Mouse (Mus musculus): ENCODE data around the gene P2rx3. TPM values are rescaled to one million over a fixed set of nuclear protein-coding genes. Genes with fewer than 3 reads are reported as not detected.

P2rx3 gene
- 1.1 and 2.0 TPM in 2 replicates for total RNA-seq (2014; fragmentation: Nextera tagmentation)
- total RNA-seq (2017): not detected in 2 replicates

DNA sequence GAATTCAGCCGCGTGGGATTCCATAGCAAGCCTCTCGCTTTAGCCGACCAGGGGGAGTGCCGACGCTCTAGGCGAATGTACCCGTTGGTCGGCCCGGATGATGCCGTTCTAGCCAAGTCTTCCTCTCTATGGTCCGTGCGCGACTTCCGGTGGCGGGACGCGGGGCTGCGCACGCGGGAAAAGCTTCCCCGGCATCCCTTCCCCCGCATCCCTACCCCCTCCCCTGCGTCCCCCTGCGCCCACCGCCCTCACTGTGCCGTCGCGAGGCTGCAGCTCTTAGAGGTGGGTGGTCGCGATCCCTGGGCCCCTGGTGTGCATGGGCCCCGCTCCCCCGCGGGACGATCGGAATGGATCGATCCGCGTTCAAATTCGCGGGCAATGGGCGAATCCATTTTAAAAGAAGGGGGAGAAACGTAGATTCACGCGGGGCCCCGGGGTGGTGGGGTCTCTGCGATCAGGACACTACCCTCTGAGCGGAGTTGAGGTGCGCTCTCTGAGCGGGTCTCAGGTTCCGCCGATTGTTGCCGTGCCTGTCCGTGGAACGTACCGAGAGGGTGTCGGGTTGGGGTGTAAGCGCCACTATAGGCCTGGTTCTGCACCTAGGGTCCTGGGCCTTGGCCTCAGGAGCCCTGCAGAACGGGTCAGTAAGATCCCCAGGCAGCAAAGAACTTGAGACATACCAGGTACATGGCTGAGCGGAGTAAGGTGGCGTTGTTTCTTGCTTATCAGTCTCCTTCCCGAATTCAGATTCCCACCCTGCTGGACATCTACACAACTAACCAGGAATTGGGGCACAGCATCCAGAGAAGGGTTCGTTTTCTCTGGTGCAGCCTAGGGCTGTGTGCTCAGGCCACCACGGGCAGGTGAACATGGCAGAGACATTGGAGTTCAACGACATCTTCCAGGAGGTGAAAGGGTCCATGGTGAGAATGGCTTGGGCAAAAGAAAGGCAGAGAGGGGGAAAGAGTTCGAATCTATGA lies at the start of gene P2rx3, which contains the start of gene Ssrp1:
TSS of gene P2rx3 (minus strand) at position 416 of the 980 bp plus-strand sequence.
TSS of gene Ssrp1 (plus strand) at position 188 of the 980 bp plus-strand sequence.
- ATAC-seq (replicated peaks; ENCODE audit: low FRiP score, low TSS enrichment, poor library complexity, severe bottlenecking): peak; percentile 75

- no peak for ATAC-seq (replicated peaks; ENCODE audit: low FRiP score, low TSS enrichment, poor library complexity, severe bottlenecking)
These were observed 36.5 kb upstream of the P2rx3 start for GRCm38 (mm10) chr2:85073751-85074150.

GRCm38 (mm10) chr2:85071921-85072320 lies 34.7 kb upstream of the P2rx3 start:
- ATAC-seq (replicated peaks; ENCODE audit: low FRiP score, low TSS enrichment, poor library complexity, severe bottlenecking): no peak

DNA sequence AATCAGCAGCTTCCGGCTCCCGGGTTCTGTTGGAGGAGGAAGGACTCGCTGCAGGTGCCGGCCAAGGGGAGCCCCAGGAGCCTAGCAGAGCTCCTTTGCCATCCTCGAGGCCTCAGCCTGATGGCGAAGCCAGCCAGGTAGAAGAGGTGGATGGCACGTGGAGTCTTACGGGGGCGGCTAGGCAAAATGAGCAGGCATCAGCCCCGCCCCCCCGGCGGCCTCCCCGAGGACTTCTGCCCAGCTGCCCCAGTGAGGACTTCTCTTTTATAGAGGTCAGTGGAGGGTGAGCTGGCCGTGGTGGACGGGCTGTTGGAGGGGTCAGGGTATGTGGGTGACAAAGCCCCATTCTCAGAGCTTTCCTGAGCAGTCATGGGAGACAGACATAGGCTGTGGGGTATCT lies 32.8 kb upstream of the P2rx3 start:
- no peak for ATAC-seq (replicated peaks; ENCODE audit: low FRiP score, low TSS enrichment, poor library complexity, severe bottlenecking)

- no peak for ATAC-seq (replicated peaks; ENCODE audit: low FRiP score, low TSS enrichment, poor library complexity, severe bottlenecking)
These were observed 31.4 kb upstream of the P2rx3 start for GRCm38 (mm10) chr2:85068626-85069025.

GRCm38 (mm10) chr2:85067903-85068625 lies 30.8 kb upstream of the P2rx3 start:
- no peak for ATAC-seq (replicated peaks; ENCODE audit: low FRiP score, low TSS enrichment, poor library complexity, severe bottlenecking)

GRCm38 (mm10) chr2:85066937-85067336 lies 29.7 kb upstream of the P2rx3 start:
- no peak for ATAC-seq (replicated peaks; ENCODE audit: low FRiP score, low TSS enrichment, poor library complexity, severe bottlenecking)

DNA sequence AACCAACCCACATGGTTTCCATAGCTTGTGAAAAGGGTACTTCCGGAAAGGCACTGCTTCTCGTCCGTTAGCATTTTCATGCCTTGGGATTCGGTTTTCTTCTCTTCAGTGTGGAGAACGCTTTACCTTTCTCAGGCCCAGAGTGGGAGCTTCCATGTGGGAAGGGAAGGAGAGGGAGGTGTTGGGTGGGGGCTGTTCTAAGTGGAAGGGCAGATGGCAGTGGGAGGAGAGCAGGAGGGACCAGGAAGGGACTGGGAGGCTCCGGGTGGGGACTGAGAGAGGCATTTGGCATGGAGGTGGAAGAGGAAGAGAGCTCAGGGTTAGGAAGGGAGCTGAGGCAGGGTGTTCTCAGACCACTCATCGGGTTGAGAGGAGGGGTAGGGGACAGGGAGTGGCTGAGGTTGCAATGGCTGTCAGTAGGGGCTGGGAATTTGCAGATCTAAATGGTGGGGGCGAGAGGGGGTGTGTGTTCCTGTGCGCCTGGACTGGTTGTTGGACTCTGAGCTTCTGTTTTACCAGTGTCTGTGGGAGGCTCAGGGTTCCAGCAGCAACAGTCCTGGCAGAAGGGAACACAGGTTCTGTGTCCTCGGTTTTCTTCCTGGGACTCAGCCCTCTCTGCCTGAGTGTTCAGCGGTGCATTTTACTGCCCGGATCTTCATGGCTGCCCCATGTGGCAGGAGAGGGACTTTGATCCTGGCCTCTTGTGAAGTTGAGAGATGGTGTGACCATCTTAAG lies 28.0 kb upstream of the P2rx3 start:
- ATAC-seq (replicated peaks; ENCODE audit: low FRiP score, low TSS enrichment, poor library complexity, severe bottlenecking): no peak

- ATAC-seq (replicated peaks; ENCODE audit: low FRiP score, low TSS enrichment, poor library complexity, severe bottlenecking): 0 out of 2 replicates have a peak, but pooled peaks have one; percentile 4
These were observed 23.9 kb upstream of the P2rx3 start for GRCm38 (mm10) chr2:85061107-85061541.

GRCm38 (mm10) chr2:85060591-85061060 lies 23.4 kb upstream of the P2rx3 start:
- peak; percentile 70 for ATAC-seq (replicated peaks; ENCODE audit: low FRiP score, low TSS enrichment, poor library complexity, severe bottlenecking)

GRCm38 (mm10) chr2:85059677-85060076 lies 22.4 kb upstream of the P2rx3 start:
- ATAC-seq (replicated peaks; ENCODE audit: low FRiP score, low TSS enrichment, poor library complexity, severe bottlenecking): no peak

DNA sequence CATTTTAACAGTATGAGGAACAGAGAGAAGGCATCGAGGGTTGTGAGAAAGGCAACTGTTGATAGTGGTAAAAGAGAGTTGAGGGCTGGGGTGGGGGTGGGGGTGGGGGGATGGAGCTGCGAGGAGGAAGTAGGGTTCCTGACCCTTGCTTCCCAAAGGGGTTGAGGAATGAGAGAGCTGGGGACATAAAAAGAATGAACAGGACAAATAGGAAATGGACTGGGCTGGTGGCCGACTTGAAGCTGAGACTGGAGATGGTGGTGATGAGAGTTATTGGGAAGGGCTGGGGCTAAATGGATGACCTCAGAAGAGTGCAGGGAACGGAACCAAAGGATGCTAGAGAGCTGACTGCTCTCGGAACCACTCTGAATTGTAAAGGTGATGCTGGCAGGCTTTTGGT lies 19.4 kb upstream of the P2rx3 start:
- ATAC-seq (replicated peaks; ENCODE audit: low FRiP score, low TSS enrichment, poor library complexity, severe bottlenecking): no peak

DNA sequence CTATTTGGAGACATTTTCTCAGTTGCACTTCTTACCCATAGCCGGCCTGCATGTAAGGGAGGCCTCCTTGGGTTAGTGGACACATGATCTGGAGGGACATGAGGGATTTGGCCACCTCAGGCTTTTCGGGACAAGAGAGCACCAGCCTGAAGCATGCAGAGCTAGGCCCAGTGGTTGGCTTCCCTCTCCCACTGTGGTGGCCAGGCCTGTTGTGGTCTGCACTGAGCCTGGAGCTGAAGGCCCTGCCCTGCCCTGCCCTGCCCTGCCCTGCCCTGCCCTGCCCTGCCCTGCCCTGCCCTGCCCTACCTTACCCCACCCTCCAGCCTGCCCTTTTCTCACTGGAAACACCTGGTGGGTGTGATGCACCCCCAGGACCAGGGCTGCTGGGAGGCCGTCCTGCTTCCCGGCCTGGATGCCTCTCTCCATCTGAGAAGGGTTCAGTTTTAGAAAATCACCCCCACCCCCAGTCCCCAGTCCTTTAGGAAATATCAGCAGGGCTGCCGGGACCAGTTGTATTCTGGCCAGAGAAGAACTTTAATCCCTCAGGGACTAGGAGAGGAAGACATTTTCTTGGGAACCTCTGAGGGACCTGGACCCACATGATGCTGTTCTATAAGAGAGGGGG lies 16.0 kb upstream of the P2rx3 start:
- no peak for ATAC-seq (replicated peaks; ENCODE audit: low FRiP score, low TSS enrichment, poor library complexity, severe bottlenecking)

DNA sequence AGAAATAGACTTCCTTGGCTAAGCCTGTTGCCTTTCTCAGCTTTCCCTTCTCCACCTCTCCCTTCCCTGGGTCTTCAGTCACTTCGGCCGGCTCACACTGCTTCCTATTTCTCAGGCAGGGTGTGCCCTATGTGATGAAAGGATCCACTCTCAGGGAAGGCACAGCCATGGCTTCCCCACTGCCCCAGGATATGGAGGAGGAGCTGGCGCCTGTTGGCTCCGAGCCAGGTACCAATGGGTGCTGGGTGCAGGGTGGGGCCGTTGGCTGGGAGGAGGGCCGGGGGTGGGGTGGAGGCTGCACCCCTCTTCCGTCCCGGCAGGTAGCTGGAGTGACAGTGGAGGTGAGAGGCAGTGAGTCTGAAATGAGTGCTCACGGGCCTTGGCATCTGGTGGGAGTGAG lies 13.5 kb upstream of the P2rx3 start:
- no peak for ATAC-seq (replicated peaks; ENCODE audit: low FRiP score, low TSS enrichment, poor library complexity, severe bottlenecking)

- no peak for ATAC-seq (replicated peaks; ENCODE audit: low FRiP score, low TSS enrichment, poor library complexity, severe bottlenecking)
These were observed 12.9 kb upstream of the P2rx3 start for GRCm38 (mm10) chr2:85050001-85050634.

DNA sequence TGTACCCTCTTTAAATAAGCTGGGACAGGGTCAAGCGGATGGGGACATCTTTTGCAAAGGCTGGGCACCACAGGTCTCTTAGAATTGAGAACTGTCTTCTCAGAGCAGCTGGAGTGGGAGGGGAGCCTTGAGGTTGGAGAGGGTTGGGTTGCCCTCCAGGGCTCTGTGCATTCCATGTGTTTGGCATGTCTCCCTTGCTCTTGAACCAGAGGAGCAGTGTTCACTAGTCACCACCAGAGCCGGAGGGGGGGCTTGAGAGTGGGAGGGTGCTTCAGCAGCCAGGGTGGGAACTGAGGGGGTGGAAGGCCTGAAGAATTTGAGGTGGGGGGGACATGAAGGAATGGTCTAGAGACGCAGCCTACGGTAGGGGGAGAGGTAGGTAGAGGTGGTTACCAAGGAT lies 12.0 kb upstream of the P2rx3 start:
- no peak for ATAC-seq (replicated peaks; ENCODE audit: low FRiP score, low TSS enrichment, poor library complexity, severe bottlenecking)

DNA sequence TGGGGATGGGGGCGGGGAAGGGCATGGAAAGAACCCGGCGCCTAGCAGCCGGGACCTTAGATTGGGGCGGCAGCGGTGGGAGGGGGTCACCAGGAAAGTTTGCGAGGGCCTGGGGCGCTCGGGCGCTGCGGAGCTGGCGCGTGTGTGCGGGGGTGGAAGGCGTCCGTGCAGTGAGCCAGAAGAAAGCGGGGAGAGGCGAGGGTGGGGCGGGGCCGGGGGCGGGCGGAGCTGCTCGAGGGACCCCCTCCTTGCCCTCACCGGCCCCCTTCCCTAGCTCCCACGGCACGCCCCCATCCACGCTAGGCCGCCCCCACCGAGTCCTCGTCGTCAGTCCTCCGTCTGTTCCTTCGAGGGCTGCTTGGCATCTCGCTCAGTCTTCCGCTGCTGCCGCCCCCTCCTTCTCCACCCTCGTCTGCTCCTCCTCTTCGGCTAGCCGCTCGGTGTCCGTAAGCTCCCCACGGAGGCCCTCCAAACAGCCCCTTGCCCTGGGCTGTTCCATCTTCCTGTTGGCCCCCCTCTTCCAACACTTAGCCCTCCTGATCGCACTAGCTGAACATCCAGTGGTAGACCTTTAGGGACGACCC lies 11.0 kb upstream of the P2rx3 start:
- no peak; the same call in 1 of the 2 replicates for ATAC-seq (replicated peaks; ENCODE audit: low FRiP score, low TSS enrichment, poor library complexity, severe bottlenecking)

DNA sequence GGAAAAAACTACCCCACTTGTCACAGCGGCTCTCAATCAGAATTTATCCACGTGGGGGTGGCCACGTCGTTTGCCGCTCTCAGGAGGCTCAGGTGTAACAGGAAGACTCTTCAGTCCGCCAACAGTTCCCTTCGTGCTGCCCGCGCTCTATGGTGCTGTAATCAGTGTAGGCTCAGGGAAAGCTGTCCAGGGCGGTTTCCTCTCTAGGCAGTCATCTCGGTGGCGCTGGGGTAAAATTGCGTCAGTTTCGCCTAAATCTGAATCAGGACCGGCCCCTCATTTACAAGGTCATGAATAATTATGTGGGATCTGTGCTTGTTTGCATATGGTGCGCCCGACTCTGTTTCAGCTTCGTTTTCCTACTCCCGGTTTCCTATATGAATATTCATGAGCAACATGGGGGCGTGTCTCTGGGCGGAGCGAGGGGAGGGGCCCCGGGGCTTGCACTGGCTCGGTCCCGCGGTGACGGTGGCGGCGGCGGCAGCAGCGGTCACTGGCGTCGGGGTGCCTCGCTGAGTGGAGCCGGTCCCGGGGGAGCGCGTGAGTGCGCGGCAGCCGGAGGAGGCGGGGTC lies 10.4 kb upstream of the P2rx3 start, which contains the start of gene Tnks1bp1:
TSS of gene Tnks1bp1 (plus strand) at position 427 of the 572 bp plus-strand sequence.
- ATAC-seq (replicated peaks; ENCODE audit: low FRiP score, low TSS enrichment, poor library complexity, severe bottlenecking): peak; percentile 88

Data from megakaryocyte-erythroid progenitor cell, adult 5-6 weeks (primary cell).